Mouse (Mus musculus): Measurements from ENCODE around the gene Gal3st4. TPM values are rescaled to one million over a fixed set of nuclear protein-coding genes. Genes with fewer than 3 reads are reported as not detected.

The Gal3st4 gene
- polyA plus RNA-seq, 1 experiment: 1.7 TPM

Other genes starting within 250 kb of the Gal3st4 start
- not detected in 2 replicates for gene Smok3c, start 219.6 kb downstream of the Gal3st4 start, polyA plus RNA-seq (2012; rRNA removed)
- gene Zkscan1, start 187.8 kb downstream of the Gal3st4 start, polyA plus RNA-seq (2012; rRNA removed): 10.2 and 13.2 TPM in 2 replicates
- 21.6 and 24.9 TPM in 2 replicates for gene Zscan21, start 155.9 kb downstream of the Gal3st4 start, polyA plus RNA-seq (2012; rRNA removed)
- gene Zfp113, start 117.1 kb downstream of the Gal3st4 start, polyA plus RNA-seq (2012; rRNA removed): 5.2 and 6.0 TPM in 2 replicates
- 104 and 109 TPM in 2 replicates for gene Cops6, start 111.8 kb downstream of the Gal3st4 start, polyA plus RNA-seq (2012; rRNA removed)
- 29.6 and 31.1 TPM in 2 replicates for gene Ap4m1, start 100.8 kb downstream of the Gal3st4 start, polyA plus RNA-seq (2012; rRNA removed)
- 26.9 and 29.7 TPM in 2 replicates for gene Mcm7, start 100.4 kb downstream of the Gal3st4 start, polyA plus RNA-seq (2012; rRNA removed)
- 39.4 and 47.3 TPM in 2 replicates for gene Taf6, start 85.4 kb downstream of the Gal3st4 start, polyA plus RNA-seq (2012; rRNA removed)
- gene Cnpy4, start 85.4 kb downstream of the Gal3st4 start, polyA plus RNA-seq (2012; rRNA removed): 22.1 and 24.2 TPM in 2 replicates
- 5.3 and 5.8 TPM in 2 replicates for gene Mblac1, start 78.5 kb downstream of the Gal3st4 start, polyA plus RNA-seq (2012; rRNA removed)
- 1.4 and 1.6 TPM in 2 replicates for gene Nxpe5, start 46.9 kb downstream of the Gal3st4 start, polyA plus RNA-seq (2012; rRNA removed)
- 121 and 136 TPM in 2 replicates for gene Lamtor4, start 17.4 kb downstream of the Gal3st4 start, polyA plus RNA-seq (2012; rRNA removed)
- 33.8 and 42.4 TPM in 2 replicates for gene BC037034, start 8.8 kb downstream of the Gal3st4 start, polyA plus RNA-seq (2012; rRNA removed)
- gene Gm43720, start 7.1 kb upstream of the Gal3st4 start, polyA plus RNA-seq (2012; rRNA removed): 0.01 TPM in 1 of 2 replicates, not detected in the other
- 15.4 and 21.8 TPM in 2 replicates for gene Gpc2, start 7.2 kb upstream of the Gal3st4 start, polyA plus RNA-seq (2012; rRNA removed)
- 2.8 and 3.3 TPM in 2 replicates for gene Stag3, start 7.4 kb upstream of the Gal3st4 start, polyA plus RNA-seq (2012; rRNA removed)
- gene Pvrig, start 69.1 kb upstream of the Gal3st4 start, polyA plus RNA-seq (2012; rRNA removed): 0.28 and 0.29 TPM in 2 replicates
- gene Zfp157, start 168.6 kb upstream of the Gal3st4 start, polyA plus RNA-seq (2012; rRNA removed): 7.5 and 8.8 TPM in 2 replicates